Mouse (Mus musculus): Measurements from ENCODE around the gene Cd36.

Gene Cd36

DNA sequence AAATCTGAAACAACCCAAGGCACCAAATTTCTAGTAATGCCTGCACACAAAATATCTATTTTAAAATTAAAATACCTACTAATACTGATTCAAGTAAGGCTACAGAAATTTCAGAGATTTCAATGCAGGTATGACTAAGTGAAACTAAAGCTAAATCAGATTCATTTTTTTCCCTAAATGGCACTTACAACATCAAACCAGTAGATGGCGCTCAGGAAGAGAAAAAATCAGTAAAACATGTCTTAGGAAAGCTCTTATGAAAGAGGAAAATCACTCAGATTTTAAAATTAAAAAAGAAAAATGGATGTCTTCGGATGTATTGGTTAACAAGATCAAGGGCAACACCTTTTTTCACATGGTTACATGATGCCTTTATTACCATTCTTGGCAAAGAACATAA lies 72.4 kb downstream of the Cd36 start:
- DNase-seq (ENCODE audit: extremely low spot score, low read depth, low spot score): peak; percentile 26

- no peak for DNase-seq (ENCODE audit: extremely low spot score, low read depth, low spot score)
Measured at GRCm38 (mm10) chr5:17810336-17810735, 78.3 kb downstream of the Cd36 start.

DNA sequence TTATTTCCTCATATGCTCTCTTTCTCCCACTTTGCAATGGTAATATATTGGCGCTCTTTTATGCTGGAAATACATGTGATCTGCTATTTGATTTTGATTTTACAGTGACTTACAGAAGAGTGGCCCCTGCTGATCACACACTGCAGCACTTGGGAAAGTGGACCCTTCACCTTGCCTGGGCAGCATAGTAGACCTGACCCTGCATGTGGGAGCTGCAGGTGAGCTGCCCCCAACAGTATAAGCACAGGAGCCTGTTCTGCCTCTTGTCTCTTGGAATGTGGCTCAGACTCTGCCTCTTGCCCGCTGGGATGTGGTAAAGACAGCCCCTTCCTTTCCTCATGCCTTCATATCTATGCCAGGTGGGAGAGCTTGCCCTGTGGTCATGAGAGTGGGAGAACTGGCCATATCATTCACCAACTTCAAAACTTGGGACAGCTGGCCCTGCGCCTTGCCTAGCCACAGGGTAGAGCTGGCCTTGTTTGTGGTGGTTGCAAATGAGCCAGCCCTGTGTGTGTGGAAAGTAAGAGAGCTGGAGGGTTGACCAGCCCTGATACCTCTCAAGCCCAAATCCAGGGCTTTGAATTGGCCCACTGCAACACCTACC lies 81.7 kb downstream of the Cd36 start:
- DNase-seq (ENCODE audit: extremely low spot score, low read depth, low spot score): no peak

DNA sequence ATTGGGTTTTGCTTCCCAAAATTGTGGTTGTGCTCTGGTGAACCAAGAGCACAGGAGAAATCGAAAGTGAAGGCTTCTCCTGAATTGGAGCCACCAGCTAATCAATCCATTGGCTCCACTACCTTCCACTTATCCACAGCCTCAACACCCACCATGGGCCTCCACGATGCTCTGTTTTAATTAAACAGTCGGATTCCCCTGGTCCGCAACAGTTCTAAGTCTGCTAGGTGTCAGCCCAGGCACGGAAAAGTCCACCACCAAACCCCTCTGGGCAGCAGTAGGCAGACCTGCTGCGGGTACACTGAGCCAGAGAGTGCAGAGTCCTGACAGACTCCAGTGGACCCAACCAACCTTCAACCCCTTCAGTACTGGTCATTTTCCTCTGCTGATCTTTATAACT lies 112.0 kb downstream of the Cd36 start:
- DNase-seq (ENCODE audit: extremely low spot score, low read depth, low spot score): peak; percentile 100

GRCm38 (mm10) chr5:17770328-17770727 lies 118.3 kb downstream of the Cd36 start:
- no peak for DNase-seq (ENCODE audit: extremely low spot score, low read depth, low spot score)

GRCm38 (mm10) chr5:17766006-17766677 lies 122.5 kb downstream of the Cd36 start:
- DNase-seq (ENCODE audit: extremely low spot score, low read depth, low spot score): peak; percentile 66

DNA sequence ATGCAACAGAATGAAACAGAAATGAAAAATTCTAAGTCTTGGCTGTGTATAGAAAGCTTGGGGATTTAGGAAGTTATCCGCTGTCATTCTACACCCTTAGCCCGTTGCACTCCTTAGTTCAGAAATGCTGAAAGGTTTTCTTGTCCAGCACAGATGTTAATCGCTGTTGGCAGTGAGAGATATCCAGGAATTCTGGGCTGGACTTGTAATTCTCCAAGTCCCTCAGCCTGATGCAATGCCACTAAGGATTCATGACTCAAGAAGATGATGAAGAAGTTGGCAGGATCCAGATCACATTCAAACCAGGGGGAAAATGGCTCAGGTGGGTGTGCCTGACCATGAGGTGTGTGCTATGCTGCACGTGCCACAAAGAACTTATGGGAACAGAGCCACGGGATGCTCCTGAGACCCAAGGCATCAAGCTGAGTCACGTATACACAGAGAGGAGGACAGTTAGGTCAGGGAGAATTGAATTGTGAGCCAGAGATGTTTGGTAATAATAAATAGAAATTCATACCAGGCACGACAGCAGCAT lies 135.1 kb downstream of the Cd36 start:
- no peak for DNase-seq (ENCODE audit: extremely low spot score, low read depth, low spot score)

GRCm38 (mm10) chr5:17748293-17748692 lies 140.3 kb downstream of the Cd36 start:
- DNase-seq (ENCODE audit: extremely low spot score, low read depth, low spot score): no peak

DNA sequence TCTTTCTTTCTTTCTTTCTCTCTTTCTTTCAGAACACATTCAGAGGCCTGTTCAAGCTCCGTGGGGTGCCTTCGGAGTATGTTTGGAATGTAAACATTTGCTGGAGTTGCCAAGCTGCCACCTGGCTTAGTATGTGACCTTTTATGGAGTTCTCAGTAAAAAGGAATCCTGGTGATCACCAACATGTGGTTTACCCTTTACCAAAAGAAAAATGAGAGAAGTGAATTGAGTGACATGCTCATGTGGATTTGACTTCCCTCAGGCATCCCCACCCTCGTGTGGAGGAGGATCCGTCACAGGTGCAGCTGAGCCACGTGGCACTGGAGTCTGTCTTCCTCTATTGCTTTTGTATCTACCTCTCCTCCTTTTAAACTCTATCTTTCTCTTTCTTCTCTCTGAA lies 141.5 kb downstream of the Cd36 start:
- no peak for DNase-seq (ENCODE audit: extremely low spot score, low read depth, low spot score)

GRCm38 (mm10) chr5:17746520-17746919 lies 142.1 kb downstream of the Cd36 start:
- DNase-seq (ENCODE audit: extremely low spot score, low read depth, low spot score): no peak

DNA sequence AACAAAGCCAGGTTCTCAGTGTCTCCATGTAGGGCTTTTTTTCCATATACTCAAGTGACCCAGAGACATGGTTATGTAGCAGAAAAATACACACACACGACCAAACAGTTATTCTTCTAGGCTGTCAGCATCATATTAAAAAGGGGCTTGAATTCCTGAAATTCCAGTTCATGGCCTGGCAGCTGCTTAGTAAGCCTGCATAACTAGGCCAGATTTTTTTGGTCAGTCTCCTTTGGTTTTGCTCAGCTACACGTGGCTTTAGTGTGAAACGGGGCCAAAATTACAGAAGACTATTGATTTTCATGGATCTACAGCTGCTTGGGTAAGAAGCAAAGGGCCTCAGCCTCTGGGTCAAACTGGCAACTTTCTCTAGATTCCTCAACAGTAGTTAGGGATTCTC lies 148.8 kb downstream of the Cd36 start:
- no peak for DNase-seq (ENCODE audit: extremely low spot score, low read depth, low spot score)

All from hindlimb bud, embryonic 11.5 days (tissue).